Mouse (Mus musculus): ENCODE results near the gene Ltb4r1. TPM values are rescaled to one million over a fixed set of nuclear protein-coding genes. Genes with fewer than 3 reads are reported as not detected.
A peak's percentile ranks its signal among the peaks of the same experiment; 100 is the strongest.

Ltb4r1 gene
- polyA plus RNA-seq, 1 experiment from 2014 or later = 0.26 TPM

GRCm38 (mm10) chr14:55779656-55780055, 13.9 kb downstream of the Ltb4r1 start:
- no peaks in the 10 kb centered on the region for H3K9me3 ChIP-seq
- peaks cover 45% of the 10 kb centered on the region for H3K4me1 ChIP-seq
- H3K4me3 ChIP-seq = no peak overlapping the region
- WGBS = 68% methylated on average over 16 of the region's 16 CpGs
- no peaks in the 10 kb centered on the region for H3K36me3 ChIP-seq (replicated peaks)
- no peak for DNase-seq (ENCODE audit: extremely low spot score, low spot score)
- peaks cover 64% of the 10 kb centered on the region for H3K27me3 ChIP-seq (ENCODE audit: poor library complexity, severe bottlenecking)
- no peak overlapping the region for H3K27ac ChIP-seq

GRCm38 (mm10) chr14:55780736-55781135, 15.0 kb downstream of the Ltb4r1 start:
- WGBS = 82% methylated on average over 11 of the region's 11 CpGs
- H3K4me3 ChIP-seq = no peak overlapping the region
- no peaks in the 10 kb centered on the region for H3K9me3 ChIP-seq
- peaks cover 69% of the 10 kb centered on the region for H3K27me3 ChIP-seq (ENCODE audit: poor library complexity, severe bottlenecking)
- no peak overlapping the region for H3K27ac ChIP-seq
- DNase-seq (ENCODE audit: extremely low spot score, low spot score) = no peak
- H3K36me3 ChIP-seq (replicated peaks) = no peaks in the 10 kb centered on the region
- peaks cover 48% of the 10 kb centered on the region for H3K4me1 ChIP-seq

- Histone ChIP-seq H3K27me3 (ENCODE audit: poor library complexity, severe bottlenecking) (peaks cover 75% of the 10 kb centered on the region), H3K36me3 (replicated peaks) (no peaks in the 10 kb centered on the region), H3K4me3 (peak overlapping the region; percentile 25), H3K9me3 (no peaks in the 10 kb centered on the region), H3K27ac (no peak overlapping the region), H3K4me1 (peaks cover 48% of the 10 kb centered on the region)
- 17% methylated on average over 14 of the region's 14 CpGs for WGBS
- DNase-seq (ENCODE audit: extremely low spot score, low spot score) = peak; percentile 63
Measured at GRCm38 (mm10) chr14:55781310-55781709, 15.5 kb downstream of the Ltb4r1 start.

- DNase-seq (ENCODE audit: extremely low spot score, low spot score) = no peak
- no peak overlapping the region for H3K27ac ChIP-seq
Measured at GRCm38 (mm10) chr14:55782361-55782960, 16.7 kb downstream of the Ltb4r1 start.

GRCm38 (mm10) chr14:55783171-55783957, 17.6 kb downstream of the Ltb4r1 start:
- peaks cover 95% of the 10 kb centered on the region for H3K27me3 ChIP-seq (ENCODE audit: poor library complexity, severe bottlenecking)
- peak overlapping the region; percentile 6; the same call in 1 of the 2 replicates for H3K27ac ChIP-seq
- peaks cover 43% of the 10 kb centered on the region for H3K4me1 ChIP-seq
- no peaks in the 10 kb centered on the region for H3K9me3 ChIP-seq
- H3K36me3 ChIP-seq (replicated peaks) = no peaks in the 10 kb centered on the region
- WGBS = 2% methylated on average over 31 of the region's 31 CpGs
- H3K4me3 ChIP-seq = peak overlapping the region; percentile 46
- no peak for DNase-seq (ENCODE audit: extremely low spot score, low spot score)

More at GRCm38 (mm10) chr14:55782361-55782960, 16.7 kb downstream of the Ltb4r1 start:
- Histone ChIP-seq H3K4me1 (peaks cover 40% of the 10 kb centered on the region), H3K27me3 (ENCODE audit: poor library complexity, severe bottlenecking) (peaks cover 86% of the 10 kb centered on the region), H3K4me3 (peak overlapping the region; percentile 46), H3K36me3 (replicated peaks) (no peaks in the 10 kb centered on the region), H3K9me3 (no peaks in the 10 kb centered on the region)
- 51% methylated on average over 9 of the region's 9 CpGs for WGBS

GRCm38 (mm10) chr14:55783958-55784235, 18.1 kb downstream of the Ltb4r1 start, which contains the start of gene Adcy4:
Gene Adcy4 (minus strand): TSS chr14:55784095.
- Histone ChIP-seq H3K4me1 (peaks cover 49% of the 10 kb centered on the region), H3K4me3 (peak within 1 kb of the TSS; percentile 46), H3K27me3 (ENCODE audit: poor library complexity, severe bottlenecking) (peaks cover 95% of the 10 kb centered on the region), H3K9me3 (no peaks in the 10 kb centered on the region), H3K27ac (peak within 1 kb of the TSS; percentile 6; the same call in 1 of the 2 replicates), H3K36me3 (replicated peaks) (no peaks in the 10 kb centered on the region)
- DNase-seq (ENCODE audit: extremely low spot score, low spot score) = no peak
- 4% methylated on average over 13 of the region's 13 CpGs for WGBS

- WGBS = 21% methylated on average over 6 of the region's 6 CpGs
- no peak for DNase-seq (ENCODE audit: extremely low spot score, low spot score)
- H3K9me3 ChIP-seq = no peaks in the 10 kb centered on the region
- H3K4me1 ChIP-seq = peaks cover 49% of the 10 kb centered on the region
- peaks cover 99% of the 10 kb centered on the region for H3K27me3 ChIP-seq (ENCODE audit: poor library complexity, severe bottlenecking)
- no peak overlapping the region for H3K27ac ChIP-seq
- H3K36me3 ChIP-seq (replicated peaks) = no peaks in the 10 kb centered on the region
- no peak overlapping the region for H3K4me3 ChIP-seq
Measured at GRCm38 (mm10) chr14:55785195-55785594, 19.4 kb downstream of the Ltb4r1 start.

- DNase-seq (ENCODE audit: extremely low spot score, low spot score) = no peak
- peak overlapping the region; percentile 47; the same call in 1 of the 2 replicates for H3K4me3 ChIP-seq
- H3K27me3 ChIP-seq (ENCODE audit: poor library complexity, severe bottlenecking) = peaks cover 82% of the 10 kb centered on the region
Measured at GRCm38 (mm10) chr14:55787731-55788130, 22.0 kb downstream of the Ltb4r1 start.

GRCm38 (mm10) chr14:55788256-55789050, 22.7 kb downstream of the Ltb4r1 start, which contains the start of gene Ripk3:
Gene Ripk3 (minus strand): TSS chr14:55788865.
- 5% methylated on average over 40 of the region's 40 CpGs for WGBS
- Histone ChIP-seq H3K4me3 (peak within 1 kb of the TSS; percentile 47), H3K4me1 (peaks cover 22% of the 10 kb centered on the region), H3K27me3 (ENCODE audit: poor library complexity, severe bottlenecking) (peaks cover 74% of the 10 kb centered on the region), H3K27ac (no peak within 1 kb of the TSS), H3K9me3 (no peaks in the 10 kb centered on the region), H3K36me3 (replicated peaks) (no peaks in the 10 kb centered on the region)
- no peak for DNase-seq (ENCODE audit: extremely low spot score, low spot score)

More at GRCm38 (mm10) chr14:55787731-55788130, 22.0 kb downstream of the Ltb4r1 start:
- peaks cover 29% of the 10 kb centered on the region for H3K4me1 ChIP-seq
- no peaks in the 10 kb centered on the region for H3K36me3 ChIP-seq (replicated peaks)
- 42% methylated on average over 11 of the region's 11 CpGs for WGBS
- no peak overlapping the region for H3K27ac ChIP-seq
- no peaks in the 10 kb centered on the region for H3K9me3 ChIP-seq

- Histone ChIP-seq H3K9me3 (no peaks in the 10 kb centered on the region), H3K27me3 (ENCODE audit: poor library complexity, severe bottlenecking) (peaks cover 24% of the 10 kb centered on the region), H3K36me3 (replicated peaks) (no peaks in the 10 kb centered on the region), H3K4me1 (peaks cover 4% of the 10 kb centered on the region), H3K4me3 (no peak overlapping the region), H3K27ac (no peak overlapping the region)
- WGBS = 75% methylated on average over 2 of the region's 2 CpGs
- DNase-seq (ENCODE audit: extremely low spot score, low spot score) = no peak
Measured at GRCm38 (mm10) chr14:55793461-55793860, 27.7 kb downstream of the Ltb4r1 start.

- H3K9me3 ChIP-seq = no peaks in the 10 kb centered on the region
- DNase-seq (ENCODE audit: extremely low spot score, low spot score) = no peak
- peaks cover 20% of the 10 kb centered on the region for H3K27me3 ChIP-seq (ENCODE audit: poor library complexity, severe bottlenecking)
- 70% methylated on average over 2 of the region's 2 CpGs for WGBS
- H3K4me3 ChIP-seq = no peak overlapping the region
- no peaks in the 10 kb centered on the region for H3K36me3 ChIP-seq (replicated peaks)
- H3K4me1 ChIP-seq = no peaks in the 10 kb centered on the region
- no peak overlapping the region for H3K27ac ChIP-seq
Measured at GRCm38 (mm10) chr14:55793946-55794345, 28.2 kb downstream of the Ltb4r1 start.

GRCm38 (mm10) chr14:55795380-55796163, 29.8 kb downstream of the Ltb4r1 start:
- Histone ChIP-seq H3K9me3 (no peaks in the 10 kb centered on the region), H3K27me3 (ENCODE audit: poor library complexity, severe bottlenecking) (peaks cover 3% of the 10 kb centered on the region), H3K27ac (no peak overlapping the region), H3K36me3 (replicated peaks) (no peaks in the 10 kb centered on the region), H3K4me1 (no peaks in the 10 kb centered on the region), H3K4me3 (no peak overlapping the region)
- no peak for DNase-seq (ENCODE audit: extremely low spot score, low spot score)
- WGBS = 88% methylated on average over 15 of the region's 15 CpGs
